Mouse (Mus musculus) kidney, postnatal 25 days (tissue): ENCODE measurements around the gene Notch2.

Experiments used
- DNase-seq, 2 experiments: peaks; one replicate each; pipeline ENCODE4 v3.0.0; 2021; ENCODE audit warnings: mixed read lengths in 2 of 2

Gene Notch2

GRCm38 (mm10) chr3:98013401-98014281 lies at the start of gene Notch2:
TSS of gene Notch2 (plus strand) at chr3:98013527.
- peak; percentile 94 to 98 for DNase-seq

DNA sequence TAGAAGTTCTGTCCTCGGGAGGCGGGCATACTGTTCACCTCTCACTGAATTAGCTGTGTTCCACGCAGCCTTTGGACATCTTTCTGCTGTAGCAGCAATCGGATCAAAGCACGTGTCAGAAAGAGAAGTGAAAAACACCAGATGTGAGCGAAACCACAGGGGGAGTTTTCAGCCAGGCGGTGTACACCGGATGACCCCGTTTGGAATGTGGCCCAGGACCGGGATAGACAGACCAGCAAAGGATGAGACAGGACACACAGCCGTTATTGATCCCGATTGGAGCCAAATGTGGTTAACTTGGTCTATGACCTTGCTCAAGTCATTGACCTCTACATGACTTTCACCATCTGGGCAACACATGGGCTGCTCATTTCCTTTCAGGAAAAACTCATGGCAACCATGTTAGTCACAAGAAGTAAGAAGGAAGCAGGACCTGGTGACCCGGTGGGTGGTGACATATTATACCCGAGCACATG lies 48.4 kb upstream of the Notch2 start:
- peak in 1 of 2 experiments; percentile 25 for DNase-seq

DNA sequence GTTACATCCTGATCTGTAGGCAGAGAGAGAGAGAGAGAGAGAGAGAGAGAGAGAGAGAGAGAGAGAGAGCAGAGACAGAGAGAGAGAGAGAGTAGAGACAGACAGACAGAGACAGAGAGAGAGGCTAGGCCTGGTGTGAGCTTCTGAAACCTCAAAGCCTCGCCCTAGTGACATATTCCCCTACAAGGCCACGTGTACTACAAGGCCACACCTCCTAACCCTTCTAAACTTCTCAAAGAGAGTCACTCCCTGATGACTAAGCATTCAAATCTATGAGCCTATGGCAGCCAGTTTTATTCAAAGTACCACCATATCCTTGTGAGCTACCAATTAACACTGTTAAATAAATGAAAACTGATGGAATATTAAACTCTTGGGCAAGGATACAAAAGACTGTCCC lies 45.7 kb upstream of the Notch2 start:
- no peak for DNase-seq

- no peak for DNase-seq
Measured at GRCm38 (mm10) chr3:97968191-97968590, 45.1 kb upstream of the Notch2 start.

- no peak for DNase-seq
Measured at GRCm38 (mm10) chr3:97969019-97969418, 44.3 kb upstream of the Notch2 start.

DNA sequence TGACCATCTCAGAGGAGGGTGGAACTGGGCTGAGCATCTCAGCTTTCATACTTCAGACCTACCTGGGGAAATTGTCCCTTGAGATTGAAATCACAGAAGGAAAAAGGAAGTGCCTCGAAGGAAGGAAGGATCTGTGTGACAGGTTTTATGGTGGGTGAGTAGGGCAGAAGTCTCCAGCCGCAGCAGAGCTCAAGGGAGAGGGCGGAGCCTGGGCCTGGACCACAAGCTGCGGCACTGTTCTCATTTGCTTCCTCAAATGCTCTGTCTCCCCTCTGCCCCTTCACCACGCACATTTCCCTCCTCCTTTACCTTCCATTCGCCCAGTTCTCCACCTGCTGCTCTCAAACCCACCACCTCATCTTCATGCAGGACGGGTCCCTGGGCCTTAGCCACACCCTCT lies 42.2 kb upstream of the Notch2 start:
- no peak for DNase-seq

DNA sequence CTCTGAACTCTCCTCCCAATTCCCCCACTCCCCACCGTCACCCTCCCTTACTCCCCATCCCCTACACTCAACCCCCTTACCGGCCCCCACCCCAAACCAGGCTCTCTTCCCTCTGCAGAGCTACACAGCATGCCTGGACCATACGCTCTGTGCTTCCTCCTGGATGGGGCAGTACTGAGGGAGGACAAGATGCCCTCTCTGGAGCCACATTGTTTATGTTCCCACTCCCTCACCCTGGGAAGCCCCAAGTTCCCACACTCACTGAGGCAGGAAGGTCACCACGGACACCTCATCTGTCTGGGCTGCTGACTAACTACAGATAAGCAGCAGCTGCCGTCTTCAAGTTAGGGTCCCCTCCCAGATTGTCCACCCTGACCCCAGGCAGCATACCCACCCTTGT lies 41.1 kb upstream of the Notch2 start:
- DNase-seq, result no peak

DNA sequence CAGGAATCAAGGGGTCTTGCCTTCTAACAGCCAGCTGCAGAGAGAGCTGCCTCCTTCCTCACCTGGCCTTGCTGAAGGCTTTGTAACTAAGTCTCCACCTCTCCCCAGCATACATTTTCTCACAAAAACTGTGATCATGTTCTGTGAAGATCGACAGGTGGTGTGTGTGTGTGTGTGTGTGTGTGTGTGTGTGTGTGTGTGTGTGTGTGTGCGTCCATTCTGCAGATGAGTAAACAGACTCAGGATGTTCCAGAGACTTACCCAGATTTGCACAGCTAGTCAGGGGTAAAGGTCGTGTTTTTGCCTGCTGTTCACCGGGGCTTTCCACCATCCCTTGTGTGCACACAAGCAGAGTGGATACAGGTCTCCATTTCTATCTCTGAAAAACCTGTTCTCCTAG lies 40.6 kb upstream of the Notch2 start:
- DNase-seq, result no peak

DNA sequence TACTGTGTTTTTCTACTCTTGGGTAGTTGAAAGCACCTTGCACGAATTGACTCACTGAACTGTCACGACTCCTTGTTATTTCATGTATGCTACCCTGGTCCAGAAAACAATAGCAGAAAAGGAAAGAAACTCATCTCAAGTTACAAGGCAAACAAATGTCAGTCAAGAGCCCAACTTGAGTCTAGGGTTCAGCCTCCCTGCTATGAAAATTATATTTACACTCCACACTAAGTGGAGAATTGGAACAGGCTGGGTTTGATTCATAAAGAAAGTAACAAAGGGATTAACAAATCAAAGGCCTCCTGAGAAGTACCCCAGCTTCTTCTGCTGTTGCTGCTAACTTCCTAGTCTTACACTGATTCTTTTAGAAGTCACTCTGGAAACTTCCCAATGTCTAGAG lies 40.0 kb upstream of the Notch2 start:
- no peak for DNase-seq

GRCm38 (mm10) chr3:97974197-97974770 lies 39.0 kb upstream of the Notch2 start:
- DNase-seq, result no peak

DNA sequence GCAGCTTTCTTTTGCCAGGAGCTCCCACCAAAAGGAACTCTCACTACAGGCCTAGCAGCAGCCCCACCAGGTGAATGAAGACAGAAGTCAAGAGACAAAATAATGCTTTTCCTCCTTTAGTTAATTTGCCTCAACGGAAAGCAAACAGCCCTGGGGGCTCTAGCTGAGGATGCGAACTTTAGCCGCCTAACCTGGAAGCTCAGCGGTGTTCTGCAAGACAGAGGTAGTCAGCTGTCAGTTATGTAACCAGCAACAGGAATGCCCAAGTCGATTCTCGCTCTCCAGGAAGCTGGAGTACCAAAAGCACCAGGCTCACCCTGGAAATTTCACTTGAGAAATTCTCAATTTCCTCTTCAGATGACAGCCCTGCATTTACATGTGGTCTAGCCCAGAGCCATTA lies 36.6 kb upstream of the Notch2 start:
- DNase-seq, result peak in 1 of 2 experiments; percentile 63

DNA sequence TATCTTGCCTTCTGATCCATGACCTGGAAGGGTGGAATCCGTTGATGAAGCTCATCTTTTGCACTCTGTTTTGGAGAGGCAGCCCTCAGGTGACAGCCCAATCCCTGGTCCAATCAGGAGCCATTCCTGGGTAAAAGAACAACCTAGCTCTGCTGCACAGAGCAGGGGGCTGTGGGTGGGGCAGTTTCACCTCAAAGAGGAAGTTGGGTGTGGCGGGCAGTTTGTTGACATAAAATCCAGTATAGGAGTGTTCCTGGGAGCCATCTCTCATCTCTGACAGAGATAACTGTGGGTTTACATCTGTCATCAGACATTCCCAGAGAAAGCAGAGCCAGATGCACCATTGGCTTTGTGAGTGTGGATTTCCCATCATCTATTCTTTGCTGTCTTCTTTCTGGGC lies 34.6 kb upstream of the Notch2 start:
- no peak for DNase-seq

DNA sequence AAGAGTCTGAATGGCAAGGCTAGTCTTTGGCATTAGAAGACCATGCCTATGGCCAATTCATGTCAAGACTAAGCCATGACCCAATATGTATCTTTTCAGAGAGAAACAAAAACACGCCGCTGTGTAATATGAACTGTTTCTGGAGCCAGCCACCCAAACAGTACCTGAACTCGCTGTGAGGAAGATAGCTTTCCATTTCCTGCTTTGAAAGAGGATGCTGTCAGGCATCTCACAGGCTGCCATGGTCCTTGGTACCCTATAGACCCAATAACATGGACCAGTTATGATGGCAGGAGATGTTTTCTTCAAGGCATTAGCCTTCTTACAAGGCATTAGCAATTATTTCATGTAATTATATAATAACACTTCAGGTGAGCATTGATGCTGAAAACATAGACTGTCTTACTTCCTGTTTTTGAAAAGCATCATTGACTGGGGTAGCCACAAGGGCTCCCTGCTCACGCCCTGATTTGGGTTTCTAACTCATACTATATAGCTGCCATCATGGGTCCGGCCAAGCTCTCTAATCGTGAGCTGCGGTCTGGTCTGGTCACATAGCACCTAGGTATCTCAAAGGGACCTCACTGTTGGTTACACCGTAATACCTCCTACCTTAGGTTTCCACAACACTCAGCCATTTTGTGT lies 32.5 kb upstream of the Notch2 start:
- DNase-seq, result no peak

DNA sequence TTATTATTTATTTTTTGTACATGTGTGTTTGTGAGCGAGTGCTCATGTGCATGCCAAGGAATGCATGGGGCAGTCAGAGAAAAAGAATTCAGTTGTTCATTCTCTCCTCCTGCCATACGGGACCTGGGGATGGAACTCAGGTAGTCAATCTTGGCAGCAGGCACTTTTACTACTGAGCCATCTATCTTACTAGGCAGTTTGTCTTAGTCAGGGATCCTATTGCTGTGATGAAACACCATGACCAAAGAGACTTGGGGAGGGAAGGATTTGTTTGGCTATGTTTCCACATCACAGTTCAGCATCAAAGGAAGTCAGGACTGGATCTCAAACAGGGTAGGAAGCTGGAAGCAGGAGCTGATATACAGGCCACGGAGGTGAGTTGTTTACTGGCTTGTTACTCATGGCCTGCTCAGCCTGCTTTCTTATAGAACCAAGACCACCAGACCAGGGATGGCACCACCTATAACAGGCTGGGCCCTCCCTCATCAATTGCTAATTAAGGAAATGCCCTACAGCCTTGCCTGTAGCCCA lies 31.9 kb upstream of the Notch2 start:
- no peak for DNase-seq

DNA sequence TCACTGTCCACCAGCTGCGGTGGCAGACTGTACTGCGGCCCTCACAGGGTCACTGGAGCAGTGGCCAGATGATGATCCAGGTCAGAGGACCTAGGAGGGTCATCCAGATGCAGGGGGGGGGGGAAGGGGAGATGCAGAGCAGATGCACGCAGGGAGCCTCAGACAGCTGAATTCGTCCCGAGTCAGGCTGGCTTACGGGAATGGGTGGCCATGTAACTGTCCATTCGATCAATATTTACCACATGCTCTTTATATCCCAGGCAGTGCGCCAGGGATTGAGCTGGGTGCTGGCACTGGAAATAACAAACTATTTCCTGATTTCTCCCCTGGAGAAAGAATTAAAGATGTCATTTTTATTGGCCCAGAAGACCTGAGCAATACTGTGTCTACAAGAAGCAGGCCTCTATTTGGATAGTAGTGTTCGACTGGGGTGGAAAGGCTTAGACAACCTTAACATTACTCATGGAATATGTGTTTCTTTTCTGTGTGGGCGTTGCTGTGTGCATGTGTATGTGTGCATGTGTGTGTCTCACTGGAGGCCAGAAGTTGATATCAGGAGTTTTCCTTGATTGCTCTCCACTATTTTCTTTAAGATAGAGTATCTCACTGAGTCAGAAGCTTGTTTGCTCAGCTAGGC lies 28.3 kb upstream of the Notch2 start:
- DNase-seq, result no peak

DNA sequence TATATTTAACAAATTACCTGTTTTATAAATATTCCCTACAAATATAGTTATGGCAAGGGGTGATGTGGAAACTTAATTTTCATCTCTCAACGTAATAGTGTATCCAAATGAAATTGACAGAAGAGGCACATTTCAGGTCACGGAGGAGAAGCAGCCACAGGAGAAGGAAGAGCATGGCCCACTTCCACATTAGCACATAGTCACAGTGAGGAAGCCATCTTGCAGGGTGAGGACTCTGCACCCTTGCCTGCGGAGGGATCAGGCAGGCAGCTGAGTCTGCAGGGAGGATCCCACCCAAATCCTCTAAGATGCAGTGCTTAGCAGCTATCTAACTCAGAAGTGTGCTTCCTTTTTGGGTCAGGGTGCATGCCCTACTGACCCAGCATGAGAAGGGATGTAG lies 27.6 kb upstream of the Notch2 start:
- DNase-seq, result no peak

GRCm38 (mm10) chr3:97987153-97987552 lies 26.2 kb upstream of the Notch2 start:
- DNase-seq, result no peak

DNA sequence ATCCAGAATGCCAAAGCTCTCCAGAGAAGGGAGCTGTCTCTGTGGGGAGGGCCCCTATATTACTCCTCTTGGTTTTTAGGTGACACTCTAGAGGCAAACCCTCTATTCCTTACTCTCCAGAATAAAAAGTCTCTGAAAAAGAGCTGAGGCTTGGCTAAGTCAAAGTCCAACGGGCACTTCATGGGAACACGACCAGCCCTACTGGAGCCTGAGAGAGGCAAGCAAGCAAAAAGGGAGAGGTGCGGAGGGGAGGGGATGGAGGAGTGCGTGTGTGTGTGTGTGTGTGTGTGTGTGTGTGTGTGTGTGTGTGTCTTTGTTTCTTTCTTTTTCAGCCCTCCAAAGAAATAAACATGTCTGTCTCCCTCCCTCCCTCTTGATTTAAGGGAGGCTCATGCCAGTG lies 24.6 kb upstream of the Notch2 start:
- DNase-seq, result peak; percentile 53 to 76

DNA sequence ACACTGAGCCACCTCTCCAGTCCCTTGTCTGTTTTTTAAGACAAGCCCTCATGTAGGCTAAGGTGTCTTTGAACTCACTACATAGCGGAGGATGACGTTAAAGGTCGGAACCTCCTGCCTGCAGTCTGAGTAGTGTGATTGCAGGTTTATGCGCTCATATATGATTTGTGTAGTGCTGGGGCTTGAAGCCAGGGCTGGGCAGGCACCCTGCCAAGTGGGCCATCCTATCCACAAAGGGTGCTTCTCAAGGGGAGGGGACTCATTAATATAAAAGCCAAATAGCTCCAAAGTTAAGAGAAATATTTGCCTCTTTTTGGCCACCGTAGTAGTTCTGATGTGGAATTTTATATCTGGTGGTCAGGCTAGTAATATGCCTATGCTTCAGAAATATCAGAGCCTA lies 22.8 kb upstream of the Notch2 start:
- DNase-seq, result peak in 1 of 2 experiments; percentile 4

- DNase-seq, result no peak
Measured at GRCm38 (mm10) chr3:97992289-97992688, 21.0 kb upstream of the Notch2 start.

DNA sequence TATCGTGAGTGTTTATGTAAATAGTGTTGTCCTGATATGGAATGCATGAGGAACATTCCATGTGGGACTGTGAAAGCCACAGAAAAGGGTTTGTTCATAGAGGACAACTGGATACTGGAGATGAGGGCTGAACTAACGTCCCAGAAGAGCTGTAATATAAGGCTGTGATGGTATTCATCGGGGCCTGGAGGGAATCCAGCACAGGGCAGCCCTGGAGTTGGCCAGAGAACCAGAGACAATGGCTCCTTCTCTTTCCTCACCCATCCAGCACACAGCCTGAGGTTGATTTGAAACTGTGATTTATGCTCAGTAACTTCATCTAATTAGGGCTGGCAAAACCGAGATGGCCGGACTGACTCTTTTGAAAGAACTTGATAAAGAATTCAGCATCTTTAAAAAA lies 20.1 kb upstream of the Notch2 start:
- DNase-seq, result no peak

- no peak for DNase-seq
Measured at GRCm38 (mm10) chr3:97993920-97994545, 19.3 kb upstream of the Notch2 start.

- no peak for DNase-seq
Measured at GRCm38 (mm10) chr3:97994818-97995217, 18.5 kb upstream of the Notch2 start.
